Mouse (Mus musculus) heart, adult 18-20 months (tissue): ENCODE results near the gene Psmc3ip. TPM values are rescaled to one million over a fixed set of nuclear protein-coding genes. Genes with fewer than 3 reads are reported as not detected.
A peak's percentile ranks its signal among the peaks of the same experiment; 100 is the strongest.

Experiments
- DNase-seq, 2 experiments: peaks; one replicate each; pipeline ENCODE4 v3.0.0; 2021 to 2022; ENCODE audit warnings: mixed read lengths in 1 of 2
- total RNA-seq, 2 experiments: library from RNA; stranded (reverse); gene quantifications; 2 replicates each; pipeline ENCODE4 v1.2.3; 2021

The Psmc3ip gene
- total RNA-seq, 2 experiments from 2014 or later = 2.4 to 2.6 TPM

DNA sequence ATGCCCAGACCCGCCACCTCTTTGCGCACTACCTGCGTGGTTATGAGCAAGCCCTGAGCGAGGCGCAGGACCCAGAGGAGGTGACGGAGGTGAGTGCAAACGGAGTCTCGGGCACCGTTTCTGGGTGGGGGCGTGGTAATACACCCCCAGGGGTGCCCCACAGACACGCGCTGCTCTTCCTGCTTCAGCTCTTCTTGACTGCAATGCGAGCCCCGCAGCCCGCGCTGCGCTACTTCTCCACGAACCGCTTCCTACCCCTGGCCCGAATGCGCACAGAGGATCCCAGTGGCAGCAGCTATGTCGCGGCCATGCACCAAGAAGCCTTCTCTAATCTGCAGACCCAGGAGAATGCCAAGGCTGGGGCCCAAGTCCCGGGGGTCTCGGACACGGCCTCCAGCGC lies 15.5 kb downstream of the Psmc3ip start:
- DNase-seq = no peak

DNA sequence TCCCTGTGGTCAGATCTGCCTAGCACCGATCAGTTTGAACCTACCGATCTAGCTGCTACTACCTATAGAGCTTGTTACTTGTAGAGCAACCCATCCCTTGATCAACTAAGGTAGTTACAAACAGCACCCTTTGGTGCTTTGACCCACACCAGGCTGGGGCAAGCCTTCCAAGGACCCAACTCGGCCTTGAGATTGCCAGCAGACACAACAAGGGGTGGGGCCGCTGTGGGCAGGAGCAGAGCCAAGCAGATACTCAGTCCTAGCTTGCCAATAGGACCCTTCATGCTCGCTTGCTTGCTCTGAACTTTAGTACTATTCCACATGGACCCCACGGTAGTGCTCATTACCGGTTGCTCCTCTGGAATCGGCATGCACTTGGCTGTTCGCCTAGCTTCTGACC lies 17.1 kb downstream of the Psmc3ip start, which contains the start of gene Hsd17b1:
Gene Hsd17b1, plus strand, starts transcription at position 291 of the 400 bp plus-strand sequence.
- DNase-seq = no peak

DNA sequence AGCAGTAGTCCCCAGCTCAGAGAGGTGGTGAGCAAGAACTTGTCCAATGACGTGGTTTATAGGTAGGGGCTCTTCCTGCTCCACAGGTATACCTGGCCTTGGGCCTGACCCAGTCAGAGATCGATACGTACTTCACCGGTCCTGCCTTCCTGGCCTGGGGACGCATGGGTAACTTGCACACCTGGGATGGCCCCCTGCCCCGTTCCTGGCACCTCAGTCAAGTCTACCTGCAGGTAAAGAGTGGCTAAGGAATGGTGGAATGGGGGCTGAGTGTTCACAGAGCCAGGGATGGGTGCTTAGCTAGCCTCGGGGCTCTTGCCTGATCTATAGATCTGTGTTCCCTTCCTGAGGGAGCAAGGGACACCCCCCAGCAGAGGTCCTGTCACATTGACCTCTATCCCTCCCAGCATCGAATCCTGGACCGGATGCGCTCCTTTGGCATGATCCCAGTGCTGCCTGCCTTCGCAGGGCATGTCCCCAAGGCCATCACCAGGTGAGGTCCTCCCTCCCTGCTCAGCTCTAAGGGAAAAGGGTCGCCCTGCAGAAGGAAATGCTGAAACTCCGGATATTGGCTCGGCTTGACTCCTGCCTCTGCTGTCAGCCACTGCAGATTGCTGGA lies 23.3 kb downstream of the Psmc3ip start:
- DNase-seq = no peak

DNA sequence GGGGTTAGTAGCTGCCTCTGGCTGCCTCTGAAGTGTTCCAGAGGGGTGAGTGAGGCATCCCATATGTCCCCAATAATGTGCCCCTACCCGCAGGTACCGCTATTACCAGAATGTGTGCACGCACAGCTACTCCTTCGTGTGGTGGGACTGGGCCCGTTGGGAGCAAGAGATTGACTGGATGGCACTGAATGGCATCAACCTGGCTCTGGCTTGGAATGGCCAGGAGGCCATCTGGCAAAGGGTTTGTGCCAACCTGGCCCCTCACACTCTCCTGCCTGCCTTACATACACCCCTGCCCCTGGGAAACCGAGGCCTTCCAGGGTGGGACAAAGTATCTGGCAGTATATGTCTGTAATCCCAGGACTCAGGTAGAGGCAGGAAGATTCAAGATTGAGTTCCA lies 24.2 kb downstream of the Psmc3ip start:
- no peak for DNase-seq

DNA sequence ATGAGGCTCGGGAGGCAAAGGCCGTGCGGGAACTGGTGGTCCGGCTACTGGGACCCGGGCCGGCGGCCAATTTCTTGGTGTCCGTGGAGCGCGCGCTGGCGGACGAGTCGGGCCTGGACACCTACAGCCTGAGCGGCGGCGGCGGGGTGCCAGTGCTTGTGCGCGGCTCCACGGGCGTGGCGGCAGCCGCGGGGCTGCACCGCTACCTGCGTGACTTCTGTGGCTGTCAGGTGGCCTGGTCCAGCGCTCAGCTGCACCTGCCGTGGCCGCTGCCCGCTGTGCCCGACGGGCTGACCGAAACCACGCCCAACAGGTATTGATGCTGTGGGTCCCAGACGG lies 25.1 kb downstream of the Psmc3ip start:
- DNase-seq = no peak

DNA sequence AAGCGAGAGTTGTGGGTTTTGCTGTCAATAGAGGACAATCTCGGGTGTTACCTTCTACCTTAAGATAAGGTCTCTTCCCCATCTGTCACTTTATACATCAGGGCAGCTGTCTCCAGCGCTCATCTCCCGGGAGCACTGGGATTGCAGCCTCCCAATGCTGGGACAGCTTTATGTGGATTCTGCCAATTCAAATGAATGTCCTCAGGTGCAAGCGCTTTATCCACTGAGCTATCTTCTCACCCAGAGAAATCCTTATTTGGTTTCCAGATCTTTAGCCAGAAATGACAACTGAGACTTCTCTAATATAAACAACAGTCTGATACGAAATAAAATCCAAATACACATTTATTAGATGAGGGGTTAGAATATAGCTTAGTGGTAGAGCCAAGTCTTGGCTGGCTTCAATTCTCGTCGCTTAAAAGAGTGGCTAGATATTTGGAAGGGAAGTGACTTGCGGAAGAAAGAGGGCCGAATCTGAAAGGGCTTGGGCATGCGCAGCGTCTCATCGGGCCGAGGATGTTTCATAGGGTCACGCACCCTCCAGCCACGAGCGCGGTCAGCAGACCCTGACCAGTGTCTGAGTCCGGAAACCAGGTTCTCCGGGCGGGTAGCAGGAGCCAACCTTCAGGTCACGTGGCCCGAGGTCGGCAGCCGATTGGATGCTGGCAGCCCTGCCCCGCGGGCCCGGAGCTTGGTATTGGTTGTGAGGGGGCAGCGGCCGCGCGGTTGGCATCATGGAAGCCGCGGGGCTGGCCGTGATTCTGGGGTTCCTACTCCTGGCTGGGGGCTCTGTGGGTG lies 25.6 kb downstream of the Psmc3ip start, which contains the start of gene Naglu:
Gene Naglu, plus strand, starts transcription at position 622 of the 798 bp plus-strand sequence.
- DNase-seq = peak; percentile 96 to 98

DNA sequence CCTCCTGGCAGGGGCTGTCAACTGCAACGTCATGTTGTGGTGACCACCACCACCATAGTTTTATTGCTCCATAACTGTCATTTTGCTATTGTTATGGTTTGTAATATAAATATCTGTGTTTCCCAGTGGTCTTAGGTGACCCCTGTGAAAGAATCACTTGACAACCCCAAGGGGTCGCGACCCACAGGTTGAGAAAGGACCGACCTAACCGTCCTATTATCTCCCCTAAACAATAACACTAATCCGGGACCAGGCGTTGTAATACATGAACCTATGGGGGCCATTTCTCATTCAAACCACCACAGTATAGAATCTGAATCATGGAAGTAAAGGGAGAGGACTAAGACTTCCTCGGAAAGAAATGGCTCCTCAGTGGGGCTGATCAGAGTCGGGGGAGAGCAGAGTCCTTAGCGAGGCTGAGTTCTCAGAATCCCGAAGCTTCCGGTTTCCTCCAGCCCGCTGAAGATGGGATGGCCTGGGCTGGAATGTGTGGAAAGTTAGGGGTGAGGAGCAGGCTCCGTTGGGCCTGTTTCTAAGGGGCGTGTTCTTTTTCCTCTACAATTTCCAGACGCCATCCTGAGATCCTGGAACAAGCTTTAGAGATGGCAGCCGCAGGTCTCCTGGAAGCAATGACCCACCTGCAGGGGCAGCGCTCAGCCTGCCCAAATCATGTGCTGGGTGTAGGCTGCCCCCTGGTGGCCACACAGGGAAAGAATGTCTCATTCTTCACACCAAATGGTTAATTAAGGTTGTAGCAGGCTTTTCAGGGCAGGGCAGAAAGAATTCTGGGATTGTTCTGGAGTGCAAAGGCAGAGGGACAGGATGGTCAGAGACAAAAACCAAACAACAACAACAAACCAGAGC lies 28.5 kb downstream of the Psmc3ip start:
- DNase-seq = peak; percentile 83 to 89

DNA sequence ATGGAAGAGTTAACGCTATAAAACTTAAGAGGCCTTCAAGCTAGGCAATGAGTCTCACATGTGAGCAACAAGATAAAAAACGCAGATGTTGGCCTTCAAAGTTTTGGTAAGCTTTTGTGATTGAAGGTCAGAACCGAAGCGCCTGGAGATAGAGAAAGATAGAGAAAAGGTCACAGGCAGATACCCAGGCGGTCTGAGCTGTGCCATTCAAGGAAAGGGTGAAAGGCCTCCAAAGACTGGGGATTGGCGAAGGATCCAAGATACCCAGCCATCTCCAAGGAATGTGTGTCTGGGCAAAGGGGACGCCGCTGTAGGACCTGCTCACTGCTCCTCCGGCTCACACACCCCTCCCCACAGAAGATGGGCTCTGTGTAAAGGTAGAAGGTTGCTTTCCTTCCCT lies 30.2 kb downstream of the Psmc3ip start:
- no peak for DNase-seq

DNA sequence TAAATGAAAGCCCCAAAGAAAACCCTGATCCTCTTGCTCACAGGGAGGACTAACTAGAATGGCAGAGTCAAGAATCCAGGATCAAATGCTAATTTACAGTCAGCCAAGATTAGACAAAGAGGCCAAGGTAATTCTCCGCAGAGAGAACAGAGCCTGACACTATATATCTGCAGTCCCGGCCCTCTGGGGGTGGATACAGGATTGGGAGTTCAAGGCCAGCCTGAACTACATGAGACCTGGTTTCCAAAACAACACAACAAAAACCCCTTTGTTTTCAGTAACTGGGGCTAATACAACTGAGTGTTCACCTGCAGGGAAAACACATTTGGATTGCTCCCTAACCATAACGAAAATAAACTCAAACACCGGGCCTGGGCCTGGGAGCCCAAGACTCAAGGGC lies 30.8 kb downstream of the Psmc3ip start:
- no peak for DNase-seq

DNA sequence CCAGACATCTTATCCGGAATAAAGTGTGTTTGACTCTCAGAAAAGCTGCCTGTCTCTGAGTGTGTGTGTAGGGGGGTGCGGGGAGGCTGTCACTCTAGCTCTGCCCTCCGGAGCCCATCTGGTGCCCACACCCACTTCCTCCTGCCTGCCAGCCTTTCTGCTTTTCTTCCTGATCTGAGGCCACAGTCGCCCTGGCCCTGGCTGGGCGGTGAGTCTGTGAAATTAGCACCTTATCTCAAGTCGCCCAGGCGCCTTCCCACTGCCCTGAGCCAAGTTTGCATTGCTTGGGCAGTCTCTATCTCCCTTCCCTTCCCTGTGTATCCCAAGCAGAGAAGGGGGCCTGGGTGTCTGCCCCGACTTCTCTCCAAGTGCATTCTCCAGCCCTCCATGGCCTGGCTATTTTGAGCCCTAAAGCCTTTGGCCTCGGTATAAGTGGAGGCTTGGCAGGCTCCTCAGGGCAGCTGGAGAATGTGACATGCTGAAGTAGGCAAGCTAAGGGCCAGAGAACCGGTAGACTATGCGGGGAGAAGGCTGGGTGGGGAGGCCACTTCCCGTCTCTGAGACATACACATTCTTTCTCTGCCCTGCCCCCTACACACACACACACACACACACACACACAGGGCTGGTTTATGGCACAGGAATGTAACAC lies 31.4 kb downstream of the Psmc3ip start:
- peak; percentile 84 to 91 for DNase-seq

DNA sequence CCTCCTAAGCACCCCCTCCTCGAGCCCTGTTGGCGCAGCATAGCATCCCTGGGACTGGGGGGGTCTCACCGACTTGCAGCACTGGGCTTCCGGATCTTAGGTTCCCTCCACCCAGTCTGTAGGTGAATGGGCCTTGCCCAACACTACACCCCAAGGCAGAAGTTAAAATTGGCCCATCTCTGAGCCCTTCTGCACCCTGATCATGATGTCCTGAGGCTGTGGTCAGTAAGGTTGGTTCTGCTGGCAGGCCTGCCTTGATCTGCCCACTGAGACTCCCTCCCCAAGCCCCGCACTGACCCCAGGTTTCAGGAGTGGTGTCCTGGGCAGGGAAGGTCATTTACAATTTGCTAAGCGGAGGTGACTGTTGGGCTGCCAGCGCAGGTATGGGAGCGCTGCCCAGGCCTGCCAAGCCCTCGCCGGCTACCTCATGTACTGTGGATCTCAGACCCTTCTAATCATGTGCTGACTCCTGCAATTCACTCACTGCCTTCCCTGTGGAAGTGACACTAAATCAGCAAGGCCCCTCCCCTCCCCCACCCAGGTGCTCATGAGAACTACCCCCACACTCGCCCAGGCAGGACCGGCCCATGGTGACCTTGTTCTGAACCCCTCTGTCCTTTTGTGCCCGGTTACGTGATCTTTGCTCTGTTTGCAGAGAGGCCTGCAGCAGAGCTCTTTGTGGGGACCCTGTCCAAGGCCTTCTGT lies 32.1 kb downstream of the Psmc3ip start:
- DNase-seq = no peak

DNA sequence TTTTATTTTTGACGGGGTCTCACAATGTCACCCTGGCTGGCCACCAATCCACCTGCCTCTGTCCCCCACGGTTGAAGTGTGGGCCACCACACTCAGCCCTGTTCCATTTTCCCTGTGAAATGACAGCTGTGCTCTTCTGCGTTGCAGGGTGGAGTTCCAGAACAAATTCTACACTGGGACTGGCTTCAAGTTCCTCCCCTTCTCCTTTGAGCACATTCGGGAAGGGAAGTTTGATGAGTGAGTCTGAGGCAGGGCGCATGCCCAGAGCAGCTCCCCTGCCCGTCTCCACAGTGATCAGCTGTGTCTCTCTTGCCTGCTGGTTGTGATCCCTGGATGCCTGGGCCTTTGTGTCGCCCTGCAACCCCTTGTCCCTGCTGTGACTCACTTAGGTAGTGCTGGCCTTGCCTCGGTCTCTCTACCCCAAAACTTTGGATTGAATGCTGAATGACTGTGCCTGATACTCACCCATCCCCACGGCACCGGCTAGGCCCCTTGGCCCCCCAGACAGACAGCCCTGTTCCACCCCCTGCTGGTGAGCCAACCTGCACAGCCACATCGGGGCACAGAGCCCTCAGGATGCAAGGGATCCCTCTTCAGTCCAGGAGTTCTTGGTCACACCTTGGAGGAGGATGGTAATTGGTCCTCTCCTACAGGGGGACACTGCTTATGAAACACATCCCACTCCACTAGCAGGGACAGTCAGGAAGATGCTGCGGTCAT lies 32.9 kb downstream of the Psmc3ip start:
- DNase-seq = peak; percentile 82 to 92

DNA sequence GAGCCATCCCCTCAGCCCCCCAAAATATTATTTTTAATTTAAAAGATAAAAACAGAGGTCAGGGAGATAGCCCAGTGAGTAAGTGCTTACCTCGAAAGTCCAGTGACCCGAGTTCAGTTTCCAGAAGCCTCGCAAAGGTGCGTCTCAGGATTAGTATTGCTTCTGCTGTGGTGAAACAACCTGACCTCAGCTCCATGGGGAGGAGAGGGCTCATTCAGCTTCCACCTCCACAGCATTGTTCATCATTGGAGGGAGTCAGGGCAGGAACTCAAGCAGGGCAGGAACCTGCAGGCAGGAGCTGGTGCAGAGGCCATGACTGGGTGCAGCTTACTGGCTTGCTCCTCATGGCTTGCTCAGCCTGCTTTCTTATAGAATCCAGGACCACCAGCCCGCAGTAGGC lies 34.2 kb downstream of the Psmc3ip start:
- DNase-seq = no peak

DNA sequence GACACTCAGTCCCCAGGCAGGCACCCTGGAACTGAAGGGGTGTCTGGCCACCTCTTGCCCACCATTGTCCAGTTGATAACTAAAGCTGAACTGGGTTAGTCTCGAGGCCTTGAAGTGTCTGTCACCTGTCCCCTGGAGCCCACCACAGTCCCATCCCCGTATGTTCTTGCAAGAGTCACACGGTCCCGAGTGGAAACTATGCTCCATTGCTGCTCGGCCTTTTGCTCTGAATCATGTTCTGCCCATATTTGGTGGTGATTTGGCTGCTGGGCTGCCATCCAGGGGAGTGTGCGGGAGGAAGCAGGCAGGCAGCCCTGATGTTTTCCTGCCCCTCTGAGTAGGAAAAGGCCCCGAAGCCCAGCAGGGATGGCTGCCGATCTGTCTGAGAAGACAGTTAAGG lies 35.1 kb downstream of the Psmc3ip start:
- peak; percentile 89 to 92 for DNase-seq

DNA sequence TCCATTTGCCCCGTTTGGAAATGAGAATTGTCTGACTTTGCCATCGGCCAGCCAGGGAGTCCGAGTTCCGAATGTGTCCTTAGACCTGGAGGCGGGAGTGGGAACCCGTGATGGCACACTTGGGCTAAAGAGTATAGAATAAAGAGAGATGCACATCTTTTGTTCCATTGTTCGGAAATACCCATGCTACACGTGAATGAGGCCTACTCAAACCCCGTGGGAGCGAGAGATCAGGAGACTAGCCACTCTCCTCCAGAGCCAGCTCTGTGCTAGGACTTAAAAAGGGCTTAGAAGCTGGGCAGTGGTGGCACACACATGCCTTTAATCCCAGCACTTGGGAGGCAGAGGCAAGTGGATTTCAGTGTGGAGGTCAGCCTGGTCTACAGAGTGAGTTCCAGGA lies 35.8 kb downstream of the Psmc3ip start:
- no peak for DNase-seq

DNA sequence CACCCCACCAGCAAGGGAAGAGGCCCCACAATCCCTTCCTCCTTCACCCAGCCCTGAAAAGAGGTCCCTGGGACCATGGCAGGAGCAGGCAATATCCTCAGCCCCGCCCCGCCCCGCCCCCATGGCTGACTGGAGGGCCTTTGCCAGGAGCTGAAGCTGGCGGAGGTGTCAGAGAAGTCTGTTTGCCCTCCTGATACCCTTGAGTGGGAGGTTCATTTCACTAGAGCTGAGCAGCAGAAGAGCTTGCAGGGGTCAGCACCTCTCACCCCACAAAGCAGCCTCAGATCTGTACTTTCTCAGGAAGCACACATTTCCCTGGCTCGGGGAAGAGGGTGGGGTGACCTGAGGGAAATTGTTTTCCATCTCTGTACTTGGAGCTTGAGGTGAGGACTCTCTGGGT lies 36.5 kb downstream of the Psmc3ip start:
- DNase-seq = peak; percentile 68 to 87

DNA sequence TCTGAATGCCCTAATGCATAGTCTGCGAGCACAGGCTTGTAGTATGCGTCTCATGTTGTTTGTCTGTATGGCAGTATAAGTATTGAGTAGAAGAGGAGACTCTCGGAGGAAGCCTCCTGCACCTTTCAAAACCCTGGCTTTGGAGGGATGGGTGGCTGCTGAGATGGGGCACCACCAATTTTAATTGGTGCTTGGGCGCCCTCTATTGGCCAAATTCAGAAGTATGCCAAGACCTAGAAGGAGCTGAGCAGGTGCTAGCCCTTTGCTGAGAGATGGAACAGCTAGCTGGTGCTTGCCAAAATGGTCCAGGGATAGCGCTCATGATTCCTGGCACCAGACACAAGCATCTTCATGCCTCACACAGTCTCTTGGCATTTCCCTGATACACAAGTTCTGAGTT lies 37.4 kb downstream of the Psmc3ip start:
- peak; percentile 91 to 96 for DNase-seq

DNA sequence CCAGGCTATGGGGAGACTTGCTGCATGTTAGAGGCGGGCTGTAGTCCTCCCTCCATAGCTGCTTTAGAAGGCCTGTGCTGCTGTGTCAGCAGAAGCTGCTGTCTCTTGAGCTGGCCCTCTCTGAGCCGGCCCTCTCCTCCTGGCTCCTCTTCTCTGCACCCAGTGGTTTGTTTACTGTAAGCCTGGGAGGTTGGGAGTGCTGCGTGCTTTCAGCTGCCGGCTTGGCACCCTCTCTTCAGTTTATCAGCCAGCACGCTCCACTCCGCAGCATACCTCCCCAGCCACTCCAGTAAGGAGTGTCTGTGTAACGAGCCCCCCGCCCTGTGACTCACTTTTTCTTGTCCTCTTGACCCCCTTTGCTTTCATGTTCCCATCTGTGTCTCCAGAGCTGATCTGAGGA lies 38.4 kb downstream of the Psmc3ip start:
- peak; percentile 74 to 84 for DNase-seq

DNA sequence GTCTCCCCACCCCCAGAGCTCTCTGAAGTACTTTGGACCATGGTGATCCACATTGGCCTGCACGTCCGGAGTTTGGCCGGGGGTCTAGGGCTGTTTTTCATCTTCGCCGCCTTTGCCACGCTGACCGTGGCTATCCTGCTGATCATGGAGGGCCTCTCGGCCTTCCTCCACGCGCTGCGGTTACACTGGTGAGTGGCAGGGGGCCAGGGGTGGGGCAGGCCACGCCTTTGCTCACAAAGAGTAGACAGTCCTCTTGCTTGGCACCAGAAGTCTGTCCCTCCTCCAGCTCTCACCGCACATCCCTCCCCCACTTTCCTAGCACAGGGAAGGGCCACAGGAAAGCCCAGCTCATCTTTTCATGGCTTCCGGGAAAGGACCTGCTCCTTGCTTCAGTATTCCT lies 39.8 kb downstream of the Psmc3ip start:
- no peak for DNase-seq

DNA sequence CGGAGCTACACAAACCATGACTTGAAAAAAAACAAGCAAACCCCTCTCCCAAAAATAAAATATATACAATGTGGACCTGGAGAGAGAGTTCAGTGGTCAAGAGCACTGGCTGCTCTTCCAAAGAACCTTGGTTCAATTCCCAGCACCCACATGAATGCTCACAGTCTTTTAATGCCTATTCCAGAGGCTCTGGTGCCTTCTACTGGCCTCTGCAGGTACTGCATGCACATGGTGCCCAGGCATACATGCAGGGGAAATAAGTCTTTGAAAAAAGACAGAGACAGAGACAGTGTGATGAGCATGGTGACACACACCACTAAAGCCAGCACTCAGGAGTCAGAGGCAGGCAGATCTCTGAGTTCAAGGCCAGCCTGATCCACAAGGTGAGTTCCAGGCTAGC lies 41.3 kb downstream of the Psmc3ip start:
- DNase-seq = no peak
